Mouse (Mus musculus) CH12.LX (cell line): ENCODE results near the gene Nop16. TPM values are rescaled to one million over a fixed set of nuclear protein-coding genes. Genes with fewer than 3 reads are reported as not detected.

Experiments
- DNase-seq: peaks from one replicate; pipeline ENCODE4 v3.0.0-alpha.2; 2013; ENCODE audit errors: extremely low read depth
- H3K27ac ChIP-seq: 2 replicates; pipeline ENCODE4 v1.5.1; 2012; ENCODE audit warnings: low read depth, mild to moderate bottlenecking, control low read depth, moderate library complexity; ENCODE audit not compliant: insufficient read depth
- H3K27me3 ChIP-seq: replicated peaks from 2 replicates; pipeline ENCODE3; 2012; ENCODE audit warnings: inconsistent platforms
- H3K36me3 ChIP-seq, 2 experiments: replicated peaks in 1 of 2; 2 replicates each; pipeline versions ENCODE3 to v1.6.1; 2012; ENCODE audit warnings: inconsistent platforms in 1 of 2, low read length in 1 of 2, mild to moderate bottlenecking in 1 of 2, mixed read lengths in 1 of 2, moderate library complexity in 1 of 2; ENCODE audit not compliant: control insufficient read depth in 1 of 2, insufficient read depth in 1 of 2
- H3K4me1 ChIP-seq, 2 experiments: 2 replicates each; pipeline ENCODE4 v1.6.1; 2012; ENCODE audit warnings: inconsistent platforms in 1 of 2, moderate library complexity in 1 of 2; ENCODE audit not compliant: insufficient read depth in 2 of 2, control insufficient read depth in 1 of 2
- H3K4me2 ChIP-seq: 2 replicates; pipeline ENCODE4 v1.6.1; 2012; ENCODE audit warnings: low read depth, mild to moderate bottlenecking, control low read depth; ENCODE audit not compliant: poor library complexity, insufficient read depth, severe bottlenecking
- H3K4me3 ChIP-seq, 3 experiments: fragments of 150-350 bp in 1 of 3; sonication (generic) in 1 of 3; replicated peaks in 1 of 3; 2 replicates each; pipeline versions ENCODE3 to v1.5.1; 2011 to 2012; ENCODE audit warnings: low read depth in 2 of 3, low read length in 2 of 3, mild to moderate bottlenecking in 2 of 3, moderate library complexity in 2 of 3, control low read depth in 1 of 3, improper control_type of control experiment in 1 of 3, inconsistent platforms in 1 of 3, mixed read lengths in 1 of 3; ENCODE audit not compliant: poor library complexity in 1 of 3
- H3K79me2 ChIP-seq: replicated peaks from 2 replicates; pipeline ENCODE4 v1.6.1; 2012; ENCODE audit warnings: mild to moderate bottlenecking, moderate library complexity; ENCODE audit not compliant: control insufficient read depth, poor library complexity, insufficient read depth, severe bottlenecking; ENCODE audit errors: extremely low read depth
- H3K9ac ChIP-seq: 2 replicates; pipeline ENCODE4 v1.6.1; 2012; ENCODE audit warnings: low read depth, mild to moderate bottlenecking, control low read depth, moderate library complexity; ENCODE audit not compliant: insufficient read depth
- H3K9me3 ChIP-seq: replicated peaks from 2 replicates; pipeline ENCODE3; 2012; ENCODE audit warnings: low read length, inconsistent platforms, mixed read lengths
- BHLHE40 ChIP-seq: IDR thresholded peaks from 2 replicates; pipeline ENCODE4 v1.6.1; 2011; ENCODE audit warnings: mild to moderate bottlenecking, low read depth, low read length, improper control_type of control experiment
- CHD1 ChIP-seq: IDR thresholded peaks from 2 replicates; pipeline ENCODE4 v1.6.1; 2012; ENCODE audit warnings: low read depth, low read length, improper control_type of control experiment, inconsistent platforms
- CHD2 ChIP-seq: IDR thresholded peaks from 2 replicates; pipeline ENCODE4 v1.6.1; 2011; ENCODE audit warnings: low read length, improper control_type of control experiment
- E2F4 ChIP-seq: IDR thresholded peaks from 2 replicates; pipeline ENCODE4 v1.6.1; 2011; ENCODE audit warnings: low read depth, low read length, improper control_type of control experiment; ENCODE audit not compliant: insufficient replicate concordance
- ELF1 ChIP-seq: IDR thresholded peaks from 2 replicates; pipeline ENCODE4 v1.6.1; 2014; ENCODE audit warnings: low read depth, mild to moderate bottlenecking, inconsistent platforms, low read length, improper control_type of control experiment
- EP300 ChIP-seq: IDR thresholded peaks from 2 replicates; pipeline ENCODE4 v1.6.1; 2011; ENCODE audit warnings: low read length, improper control_type of control experiment
- GABPA ChIP-seq: IDR thresholded peaks from 2 replicates; pipeline ENCODE4 v1.6.1; 2012; ENCODE audit warnings: low read depth, low read length, improper control_type of control experiment, inconsistent platforms; ENCODE audit not compliant: insufficient replicate concordance
- IRF4 ChIP-seq: IDR thresholded peaks from 2 replicates; pipeline ENCODE4 v1.6.1; 2014; ENCODE audit warnings: low read depth, mild to moderate bottlenecking, inconsistent platforms, low read length, improper control_type of control experiment
- JUN ChIP-seq: IDR thresholded peaks from 2 replicates; pipeline ENCODE4 v1.6.1; 2011; ENCODE audit warnings: low read depth, mild to moderate bottlenecking, low read length, improper control_type of control experiment, moderate library complexity; ENCODE audit not compliant: insufficient read depth
- JUND ChIP-seq: conservative IDR thresholded peaks from 2 replicates; pipeline ENCODE4 v1.6.1; 2011; ENCODE audit warnings: low read depth, low read length, improper control_type of control experiment
- KAT2A ChIP-seq: IDR thresholded peaks from 2 replicates; pipeline ENCODE4 v1.6.1; 2012; ENCODE audit warnings: low read length, improper control_type of control experiment, inconsistent platforms; ENCODE audit not compliant: insufficient replicate concordance
- MEF2A ChIP-seq: IDR thresholded peaks from 2 replicates; pipeline ENCODE4 v1.6.1; 2014; ENCODE audit warnings: low read depth, mild to moderate bottlenecking, inconsistent platforms, low read length, improper control_type of control experiment, borderline replicate concordance
- MXI1 ChIP-seq: IDR thresholded peaks from 2 replicates; pipeline ENCODE4 v1.6.1; 2011; ENCODE audit warnings: mild to moderate bottlenecking, low read depth, low read length, improper control_type of control experiment
- MYC ChIP-seq: IDR thresholded peaks from 2 replicates; pipeline ENCODE4 v1.6.1; 2011; ENCODE audit warnings: low read depth, mild to moderate bottlenecking, improper control_type of control experiment, low read length
- NELFE ChIP-seq: IDR thresholded peaks from 2 replicates; pipeline ENCODE4 v1.6.1; 2011; ENCODE audit warnings: low read depth, low read length, improper control_type of control experiment
- PAX5 ChIP-seq: IDR thresholded peaks from 2 replicates; pipeline ENCODE4 v1.6.1; 2012; ENCODE audit warnings: low read length, inconsistent platforms, mixed read lengths
- POLR2A ChIP-seq: IDR thresholded peaks from 2 replicates; pipeline ENCODE4 v1.6.1; 2011; ENCODE audit warnings: low read depth, mild to moderate bottlenecking, improper control_type of control experiment, low read length
- POLR2AphosphoS2 ChIP-seq: IDR thresholded peaks from 2 replicates; pipeline ENCODE4 v1.6.1; 2011; ENCODE audit warnings: low read depth, low read length, improper control_type of control experiment
- RAD21 ChIP-seq: IDR thresholded peaks from 2 replicates; pipeline ENCODE4 v1.6.1; 2011; ENCODE audit warnings: low read depth, mild to moderate bottlenecking, low read length, improper control_type of control experiment, moderate library complexity
- RCOR1 ChIP-seq: conservative IDR thresholded peaks from 2 replicates; pipeline ENCODE4 v1.6.1; 2012; ENCODE audit warnings: low read depth, mild to moderate bottlenecking, inconsistent platforms, low read length, improper control_type of control experiment
- SMC3 ChIP-seq: IDR thresholded peaks from 2 replicates; pipeline ENCODE4 v1.6.1; 2011; ENCODE audit warnings: low read depth, low read length, improper control_type of control experiment
- TBP ChIP-seq: conservative IDR thresholded peaks from 2 replicates; pipeline ENCODE4 v1.6.1; 2011; ENCODE audit warnings: low read depth, low read length, improper control_type of control experiment
- TCF12 ChIP-seq: IDR thresholded peaks from 2 replicates; pipeline ENCODE4 v1.6.1; 2014; ENCODE audit warnings: low read depth, mild to moderate bottlenecking, inconsistent platforms, low read length, improper control_type of control experiment
- UBTF ChIP-seq: IDR thresholded peaks from 2 replicates; pipeline ENCODE4 v1.6.1; 2012; ENCODE audit warnings: low read depth, mild to moderate bottlenecking, inconsistent platforms, low read length, improper control_type of control experiment, moderate library complexity
- USF1 ChIP-seq: IDR thresholded peaks from 2 replicates; pipeline ENCODE4 v1.6.1; 2014; ENCODE audit warnings: low read depth, mild to moderate bottlenecking, inconsistent platforms, low read length, improper control_type of control experiment
- ZC3H11A ChIP-seq: IDR thresholded peaks from 2 replicates; pipeline ENCODE4 v1.6.1; 2012; ENCODE audit warnings: low read depth, mild to moderate bottlenecking, inconsistent platforms, low read length, improper control_type of control experiment
- ZKSCAN1 ChIP-seq: IDR thresholded peaks from 2 replicates; pipeline ENCODE4 v1.6.1; 2012; ENCODE audit warnings: low read depth, inconsistent platforms, low read length, improper control_type of control experiment, borderline replicate concordance
- ZNF384 ChIP-seq: IDR thresholded peaks from 2 replicates; pipeline ENCODE4 v1.6.1; 2012; ENCODE audit warnings: low read depth, low read length, improper control_type of control experiment, inconsistent platforms
- dilution Hi-C: fragments of 300-500 bp; cut with MboI; formaldehyde crosslinking; loops from 2 replicates; pipeline ENCODE4 v1.14.3; 2020; ENCODE audit warnings: low sequenced_read_pairs; ENCODE audit not compliant: extremely low pct_unique_long_range_greater_than_20kb, extremely low pct_ligation_motif_present
- in situ Hi-C: fragments of 300-500 bp; cut with MboI; formaldehyde crosslinking; loops from 3 replicates; pipeline ENCODE4 v1.14.3; 2019; ENCODE audit warnings: low sequenced_read_pairs, low pct_ligation_motif_present, low pct_unique_long_range_greater_than_20kb, mixed read lengths
- polyA plus RNA-seq: library from polyadenylated mRNA; unstranded; fragments of >175 nt; gene quantifications from 2 replicates; pipeline ENCODE4 v1.2.1, GENCODE M21; 2012; ENCODE audit warnings: low read depth; ENCODE audit not compliant: insufficient read length
- total RNA-seq, 2 experiments: library from RNA; depleted of rRNA; stranded (reverse); fragments of 300-350 nt in 1 of 2; fragments of >200 nt in 1 of 2; gene quantifications; 2 replicates each; pipeline ENCODE4 v1.2.3; 2012 to 2014

Gene Nop16
- total and polyA plus RNA-seq, 3 experiments, result 100 to 187 (median 127) TPM

DNA sequence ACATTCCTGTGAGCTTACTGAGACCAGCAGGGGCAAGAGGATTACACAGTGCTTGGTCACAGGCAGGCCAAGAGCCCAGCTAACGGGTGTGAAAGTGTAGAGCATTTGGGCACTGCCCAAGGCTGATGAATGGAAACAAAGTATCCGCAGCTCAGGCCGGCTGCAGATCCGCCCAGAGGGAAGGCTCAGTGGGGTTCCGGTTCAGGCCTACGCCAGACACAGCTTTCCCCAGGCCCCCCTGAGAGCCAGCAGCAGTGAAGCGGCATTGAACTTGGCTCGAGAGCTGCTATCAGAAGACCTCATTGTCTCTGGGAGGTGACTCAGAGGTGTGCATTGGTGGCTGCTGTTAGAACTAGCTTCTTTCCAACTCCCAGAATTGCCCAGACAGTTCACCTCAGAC lies 18.8 kb upstream of the Nop16 start:
- Histone ChIP-seq H3K4me2 (no peak overlapping the region), H3K27me3 (no peaks in the 10 kb centered on the region), H3K9me3 (no peaks in the 10 kb centered on the region), H3K9ac (no peak overlapping the region), H3K36me3 (peaks cover 0 to 13% of the 10 kb centered on the region in 2 experiments), H3K4me3 (no peak overlapping the region), H3K4me1 (peaks cover 0 to 10% of the 10 kb centered on the region in 2 experiments; a peak in 2 of 4 replicates), H3K27ac (no peak overlapping the region), H3K79me2 (no peaks in the 10 kb centered on the region)
- no peak for DNase-seq
- dilution Hi-C loops, result no loop called here
- in situ Hi-C loops, result no loop called here
- TF ChIP-seq PAX5 (no peak), KAT2A (no peak), MXI1 (no peak), NELFE (no peak), E2F4 (no peak)

DNA sequence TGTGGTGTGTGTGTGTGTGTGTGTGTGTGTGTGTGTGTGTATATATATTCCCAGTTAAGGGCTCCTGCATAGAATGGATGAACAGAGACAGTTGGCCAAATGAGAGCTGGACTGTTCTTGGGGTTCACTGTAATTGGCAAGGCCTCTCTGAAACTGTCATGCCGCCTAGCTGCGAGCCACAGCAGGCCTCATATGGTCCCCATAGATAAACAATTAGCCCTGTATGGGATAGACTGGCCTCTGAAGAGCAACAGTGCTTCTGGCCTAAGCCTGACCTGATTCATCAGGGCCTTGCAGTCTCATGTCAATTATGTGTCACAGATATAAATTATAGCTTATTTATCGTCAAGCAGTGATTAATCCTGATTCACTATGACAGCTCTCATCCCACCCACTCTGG lies 18.1 kb upstream of the Nop16 start:
- H3K4me1 ChIP-seq, result peaks cover 0 to 10% of the 10 kb centered on the region in 2 experiments; a peak in 2 of 4 replicates
- no peaks in the 10 kb centered on the region for H3K9me3 ChIP-seq
- no peak overlapping the region for H3K4me3 ChIP-seq
- no peak overlapping the region for H3K9ac ChIP-seq
- H3K36me3 ChIP-seq, result peaks cover 0 to 18% of the 10 kb centered on the region in 2 experiments
- no peak overlapping the region for H3K4me2 ChIP-seq
- no peaks in the 10 kb centered on the region for H3K79me2 ChIP-seq
- H3K27ac ChIP-seq, result no peak overlapping the region
- TF ChIP-seq MEF2A (no peak), ELF1 (no peak), JUND (no peak), E2F4 (no peak), EP300 (no peak), SMC3 (no peak), RAD21 (no peak), RCOR1 (no peak), POLR2A (no peak), PAX5 (no peak), IRF4 (no peak)
- no peak for DNase-seq
- dilution Hi-C loops, result no loop called here
- H3K27me3 ChIP-seq, result no peaks in the 10 kb centered on the region
- in situ Hi-C loops, result no loop called here

DNA sequence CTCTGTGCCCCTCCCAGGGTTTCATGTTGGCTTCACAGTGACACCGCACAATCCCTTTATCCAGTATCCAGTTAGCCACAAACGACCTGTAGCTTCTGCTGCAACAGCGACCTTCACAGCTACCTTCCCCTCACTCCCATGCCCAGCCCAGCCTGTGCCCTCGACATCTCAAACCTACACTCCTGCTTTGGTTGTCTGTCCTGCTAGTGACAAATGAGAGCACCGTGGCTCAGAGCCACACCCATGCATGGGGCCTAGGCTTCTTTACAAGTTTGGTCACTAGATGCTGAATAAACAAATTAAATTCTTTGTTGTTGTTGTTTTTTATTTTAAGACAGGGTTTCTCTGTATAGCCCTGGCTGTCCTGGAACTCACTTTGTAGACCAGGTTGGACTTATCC lies 17.3 kb upstream of the Nop16 start:
- Histone ChIP-seq H3K9ac (no peak overlapping the region), H3K27ac (no peak overlapping the region), H3K79me2 (no peaks in the 10 kb centered on the region), H3K9me3 (no peaks in the 10 kb centered on the region), H3K4me1 (peaks cover 0 to 10% of the 10 kb centered on the region in 2 experiments; a peak in 2 of 4 replicates), H3K36me3 (peaks cover 0 to 18% of the 10 kb centered on the region in 2 experiments), H3K27me3 (no peaks in the 10 kb centered on the region), H3K4me2 (no peak overlapping the region), H3K4me3 (no peak overlapping the region)
- no peak for DNase-seq
- dilution Hi-C loops (no loop called here), in situ Hi-C loops (no loop called here)
- TF ChIP-seq ZKSCAN1 (no peak), BHLHE40 (no peak), GABPA (no peak), TCF12 (no peak), RAD21 (no peak), MYC (no peak), JUN (no peak), ZNF384 (no peak), MXI1 (no peak), UBTF (no peak), SMC3 (no peak), TBP (no peak), CHD1 (no peak), ZC3H11A (no peak), POLR2AphosphoS2 (no peak), CHD2 (no peak), USF1 (no peak)
